Mouse (Mus musculus): ENCODE measurements around the gene Ilvbl. TPM values are rescaled to one million over a fixed set of nuclear protein-coding genes. Genes with fewer than 3 reads are reported as not detected.
A peak's percentile ranks its signal among the peaks of the same experiment; 100 is the strongest.
"Not testable (repeated sequence)": the region's sequence is repeated elsewhere in the genome, so short reads cannot be mapped to it uniquely, and the experiment has no call there.

Ilvbl gene
- polyA plus RNA-seq, 1 experiment from 2014 or later: 42.7 TPM

- ATAC-seq (ENCODE audit: low read depth): no peak
- no peak overlapping the region for H3K9ac ChIP-seq (ENCODE audit: low read depth, low read length)
- H3K27me3 ChIP-seq (replicated peaks; ENCODE audit: control insufficient read depth, insufficient read depth, low read length): no peaks in the 10 kb centered on the region
- H3K27ac ChIP-seq (replicated peaks; ENCODE audit: low read depth, low read length): no peak overlapping the region
- no peaks in the 10 kb centered on the region for H3K9me3 ChIP-seq (ENCODE audit: control insufficient read depth, low read length)
- no peak overlapping the region for H3K4me2 ChIP-seq (ENCODE audit: low read depth, low read length)
- WGBS: 60% methylated on average over 6 of the region's 6 CpGs
- H3K4me1 ChIP-seq (ENCODE audit: control insufficient read depth, insufficient read depth, low read length): 0 out of 2 replicates have a peak, but pooled peaks cover 6% of the 10 kb centered on the region
- no peak for DNase-seq (ENCODE audit: low spot score)
- no peak overlapping the region for H3K4me3 ChIP-seq (ENCODE audit: low read depth, low read length)
- H3K36me3 ChIP-seq (ENCODE audit: control insufficient read depth, insufficient read depth, low read length): peaks cover 8% of the 10 kb centered on the region
Measured at GRCm38 (mm10) chr10:78594157-78594556, 20.0 kb downstream of the Ilvbl start.

GRCm38 (mm10) chr10:78594566-78594965 is 20.4 kb downstream of the Ilvbl start:
- Histone ChIP-seq H3K4me1 (ENCODE audit: control insufficient read depth, insufficient read depth, low read length) (0 out of 2 replicates have a peak, but pooled peaks cover 6% of the 10 kb centered on the region), H3K9me3 (ENCODE audit: control insufficient read depth, low read length) (no peaks in the 10 kb centered on the region), H3K9ac (ENCODE audit: low read depth, low read length) (no peak overlapping the region), H3K27me3 (replicated peaks; ENCODE audit: control insufficient read depth, insufficient read depth, low read length) (no peaks in the 10 kb centered on the region), H3K4me2 (ENCODE audit: low read depth, low read length) (no peak overlapping the region), H3K27ac (replicated peaks; ENCODE audit: low read depth, low read length) (no peak overlapping the region), H3K4me3 (ENCODE audit: low read depth, low read length) (no peak overlapping the region), H3K36me3 (ENCODE audit: control insufficient read depth, insufficient read depth, low read length) (peaks cover 4% of the 10 kb centered on the region)
- no peak for DNase-seq (ENCODE audit: low spot score)
- ATAC-seq (ENCODE audit: low read depth): no peak

GRCm38 (mm10) chr10:78599865-78600264 is 25.7 kb downstream of the Ilvbl start:
- Histone ChIP-seq H3K27ac (replicated peaks; ENCODE audit: low read depth, low read length) (no peak overlapping the region), H3K9me3 (ENCODE audit: control insufficient read depth, low read length) (no peaks in the 10 kb centered on the region), H3K27me3 (replicated peaks; ENCODE audit: control insufficient read depth, insufficient read depth, low read length) (no peaks in the 10 kb centered on the region), H3K9ac (ENCODE audit: low read depth, low read length) (no peak overlapping the region), H3K36me3 (ENCODE audit: control insufficient read depth, insufficient read depth, low read length) (no peaks in the 10 kb centered on the region), H3K4me3 (ENCODE audit: low read depth, low read length) (no peak overlapping the region), H3K4me1 (ENCODE audit: control insufficient read depth, insufficient read depth, low read length) (no peaks in the 10 kb centered on the region), H3K4me2 (ENCODE audit: low read depth, low read length) (no peak overlapping the region)
- ATAC-seq (ENCODE audit: low read depth) (no peak), DNase-seq (ENCODE audit: low spot score) (no peak)
- 90% methylated on average over 5 of the region's 5 CpGs for WGBS

- DNase-seq (ENCODE audit: low spot score): peak; percentile 53
- Histone ChIP-seq H3K27me3 (replicated peaks; ENCODE audit: control insufficient read depth, insufficient read depth, low read length) (no peaks in the 10 kb centered on the region), H3K36me3 (ENCODE audit: control insufficient read depth, insufficient read depth, low read length) (no peaks in the 10 kb centered on the region), H3K9ac (ENCODE audit: low read depth, low read length) (no peak overlapping the region), H3K4me2 (ENCODE audit: low read depth, low read length) (no peak overlapping the region), H3K4me3 (ENCODE audit: low read depth, low read length) (no peak overlapping the region), H3K4me1 (ENCODE audit: control insufficient read depth, insufficient read depth, low read length) (no peaks in the 10 kb centered on the region), H3K27ac (replicated peaks; ENCODE audit: low read depth, low read length) (no peak overlapping the region), H3K9me3 (ENCODE audit: control insufficient read depth, low read length) (no peaks in the 10 kb centered on the region)
- WGBS: 38% methylated on average over 3 of the region's 3 CpGs
- no peak for ATAC-seq (ENCODE audit: low read depth)
Measured at GRCm38 (mm10) chr10:78605080-78605479, 30.9 kb downstream of the Ilvbl start.

- no peaks in the 10 kb centered on the region for H3K27me3 ChIP-seq (replicated peaks; ENCODE audit: control insufficient read depth, insufficient read depth, low read length)
- H3K4me2 ChIP-seq (ENCODE audit: low read depth, low read length): no peak overlapping the region
- H3K4me3 ChIP-seq (ENCODE audit: low read depth, low read length): no peak overlapping the region
- ATAC-seq (ENCODE audit: low read depth) (no peak), DNase-seq (ENCODE audit: low spot score) (no peak)
- H3K27ac ChIP-seq (replicated peaks; ENCODE audit: low read depth, low read length): no peak overlapping the region
- H3K36me3 ChIP-seq (ENCODE audit: control insufficient read depth, insufficient read depth, low read length): no peaks in the 10 kb centered on the region
- H3K4me1 ChIP-seq (ENCODE audit: control insufficient read depth, insufficient read depth, low read length): no peaks in the 10 kb centered on the region
- 75% methylated on average over 3 of the region's 3 CpGs for WGBS
- H3K9me3 ChIP-seq (ENCODE audit: control insufficient read depth, low read length): no peaks in the 10 kb centered on the region
- no peak overlapping the region for H3K9ac ChIP-seq (ENCODE audit: low read depth, low read length)
Measured at GRCm38 (mm10) chr10:78607602-78608001, 33.5 kb downstream of the Ilvbl start.

- WGBS: 82% methylated on average over 1 of the region's 1 CpGs
- Histone ChIP-seq H3K4me2 (ENCODE audit: low read depth, low read length) (no peak within 1 kb of the TSS), H3K36me3 (ENCODE audit: control insufficient read depth, insufficient read depth, low read length) (no peaks in the 10 kb centered on the region), H3K9ac (ENCODE audit: low read depth, low read length) (no peak within 1 kb of the TSS), H3K4me3 (ENCODE audit: low read depth, low read length) (no peak within 1 kb of the TSS), H3K9me3 (ENCODE audit: control insufficient read depth, low read length) (no peaks in the 10 kb centered on the region), H3K4me1 (ENCODE audit: control insufficient read depth, insufficient read depth, low read length) (no peaks in the 10 kb centered on the region), H3K27me3 (replicated peaks; ENCODE audit: control insufficient read depth, insufficient read depth, low read length) (no peaks in the 10 kb centered on the region), H3K27ac (replicated peaks; ENCODE audit: low read depth, low read length) (no peak within 1 kb of the TSS)
- no peak for ATAC-seq (ENCODE audit: low read depth)
- no peak for DNase-seq (ENCODE audit: low spot score)
Measured at GRCm38 (mm10) chr10:78617974-78618373, 43.8 kb downstream of the Ilvbl start, which contains the start of gene Olfr1357. Olfr1357 (minus strand) TSS chr10:78618074.

- H3K4me3 ChIP-seq (ENCODE audit: low read depth, low read length); H3K4me1 ChIP-seq (ENCODE audit: control insufficient read depth, insufficient read depth, low read length); ATAC-seq (ENCODE audit: low read depth); H3K27me3 ChIP-seq (replicated peaks; ENCODE audit: control insufficient read depth, insufficient read depth, low read length); H3K9me3 ChIP-seq (ENCODE audit: control insufficient read depth, low read length); DNase-seq (ENCODE audit: low spot score); H3K9ac ChIP-seq (ENCODE audit: low read depth, low read length); H3K4me2 ChIP-seq (ENCODE audit: low read depth, low read length); H3K27ac ChIP-seq (replicated peaks; ENCODE audit: low read depth, low read length); H3K36me3 ChIP-seq (ENCODE audit: control insufficient read depth, insufficient read depth, low read length): not testable (repeated sequence)
- WGBS: 79% methylated on average over 3 of the region's 3 CpGs
Measured at GRCm38 (mm10) chr10:78623143-78623542, 49.0 kb downstream of the Ilvbl start.

GRCm38 (mm10) chr10:78630194-78630593 is 56.0 kb downstream of the Ilvbl start:
- Histone ChIP-seq H3K4me3 (ENCODE audit: low read depth, low read length) (no peak overlapping the region), H3K4me2 (ENCODE audit: low read depth, low read length) (no peak overlapping the region), H3K9ac (ENCODE audit: low read depth, low read length) (no peak overlapping the region), H3K9me3 (ENCODE audit: control insufficient read depth, low read length) (no peaks in the 10 kb centered on the region), H3K36me3 (ENCODE audit: control insufficient read depth, insufficient read depth, low read length) (no peaks in the 10 kb centered on the region), H3K27me3 (replicated peaks; ENCODE audit: control insufficient read depth, insufficient read depth, low read length) (no peaks in the 10 kb centered on the region), H3K4me1 (ENCODE audit: control insufficient read depth, insufficient read depth, low read length) (no peaks in the 10 kb centered on the region), H3K27ac (replicated peaks; ENCODE audit: low read depth, low read length) (no peak overlapping the region)
- 79% methylated on average over 4 of the region's 4 CpGs for WGBS
- no peak for ATAC-seq (ENCODE audit: low read depth)
- DNase-seq (ENCODE audit: low spot score): no peak

- Histone ChIP-seq H3K27me3 (replicated peaks; ENCODE audit: control insufficient read depth, insufficient read depth, low read length) (no peaks in the 10 kb centered on the region), H3K9me3 (ENCODE audit: control insufficient read depth, low read length) (no peaks in the 10 kb centered on the region), H3K27ac (replicated peaks; ENCODE audit: low read depth, low read length) (no peak overlapping the region), H3K4me2 (ENCODE audit: low read depth, low read length) (no peak overlapping the region), H3K36me3 (ENCODE audit: control insufficient read depth, insufficient read depth, low read length) (no peaks in the 10 kb centered on the region), H3K4me1 (ENCODE audit: control insufficient read depth, insufficient read depth, low read length) (no peaks in the 10 kb centered on the region), H3K4me3 (ENCODE audit: low read depth, low read length) (no peak overlapping the region), H3K9ac (ENCODE audit: low read depth, low read length) (no peak overlapping the region)
- 24% methylated on average over 6 of the region's 6 CpGs for WGBS
- DNase-seq (ENCODE audit: low spot score) (peak; percentile 43), ATAC-seq (ENCODE audit: low read depth) (no peak)
Measured at GRCm38 (mm10) chr10:78632311-78632710, 58.2 kb downstream of the Ilvbl start.

Measured in embryonic facial prominence, embryonic 14.5 days (tissue).